Mouse (Mus musculus) limb, embryonic 10.5 days (tissue): Measurements from ENCODE around the gene Iqgap1. TPM values are rescaled to one million over a fixed set of nuclear protein-coding genes. Genes with fewer than 3 reads are reported as not detected.
"Not testable (repeated sequence)": the region's sequence is repeated elsewhere in the genome, so short reads cannot be mapped to it uniquely, and the experiment has no call there.

Experiments used
- DNase-seq: peaks from one replicate; pipeline ENCODE4 v3.0.0-alpha.2; 2017; ENCODE audit warnings: low spot score
- H3K27ac ChIP-seq: fragments of 300-500 bp; sonication (generic); 2 replicates; pipeline ENCODE4 v1.5.1; 2016; ENCODE audit warnings: mild to moderate bottlenecking
- H3K27me3 ChIP-seq: fragments of 300-500 bp; sonication (generic); 2 replicates; pipeline ENCODE4 v1.6.1; 2016; ENCODE audit warnings: low read depth, mild to moderate bottlenecking; ENCODE audit not compliant: poor library complexity, severe bottlenecking
- H3K36me3 ChIP-seq: fragments of 300-500 bp; sonication (generic); 2 replicates; pipeline ENCODE4 v1.6.1; 2016; ENCODE audit warnings: mild to moderate bottlenecking, moderate library complexity
- H3K4me1 ChIP-seq: fragments of 300-500 bp; sonication (generic); 2 replicates; pipeline ENCODE4 v1.6.1; 2016
- H3K4me3 ChIP-seq: fragments of 300-500 bp; sonication (generic); 2 replicates; pipeline ENCODE4 v1.5.1; 2016; ENCODE audit warnings: mild to moderate bottlenecking, moderate library complexity
- H3K9me3 ChIP-seq: fragments of 300-500 bp; sonication (generic); replicated peaks from 2 replicates; pipeline ENCODE4 v1.6.1; 2016; ENCODE audit warnings: mild to moderate bottlenecking
- WGBS: fragments of 180-500 bp; shearing (Covaris S2); methylation state at CpG from one replicate; pipeline ENCODE4 v1.1.7; 2016; 5-methylcytosine and 5-hydroxymethylcytosine counted together
- polyA plus RNA-seq: library from polyadenylated mRNA; unstranded; fragments of >200 nt; fragmentation: Nextera tagmentation; extraction: Ambion mirVana; gene quantifications from 2 replicates; pipeline ENCODE4 v1.2.1, GENCODE M21; 2016

The Iqgap1 gene
- polyA plus RNA-seq, 1 experiment from 2014 or later = 25.4 TPM

- no peaks in the 10 kb centered on the region for H3K9me3 ChIP-seq
- DNase-seq = no peak
- H3K4me3 ChIP-seq = no peak overlapping the region
- H3K27ac ChIP-seq = no peak overlapping the region
- H3K36me3 ChIP-seq = no peaks in the 10 kb centered on the region
- H3K27me3 ChIP-seq = no peaks in the 10 kb centered on the region
- H3K4me1 ChIP-seq = peaks cover 6% of the 10 kb centered on the region; the same call in 1 of the 2 replicates
- 87% methylated on average over 14 of the region's 14 CpGs for WGBS
Observed at GRCm38 (mm10) chr7:80773834-80774614, 51.8 kb downstream of the Iqgap1 start.

GRCm38 (mm10) chr7:80770466-80770865 lies 55.3 kb downstream of the Iqgap1 start:
- H3K4me1 ChIP-seq = 0 out of 2 replicates have a peak, but pooled peaks cover 3% of the 10 kb centered on the region
- no peak overlapping the region for H3K4me3 ChIP-seq
- no peaks in the 10 kb centered on the region for H3K36me3 ChIP-seq
- no peak overlapping the region for H3K27ac ChIP-seq
- no peak for DNase-seq
- H3K9me3 ChIP-seq = no peaks in the 10 kb centered on the region
- 98% methylated on average over 2 of the region's 2 CpGs for WGBS
- H3K27me3 ChIP-seq = no peaks in the 10 kb centered on the region

GRCm38 (mm10) chr7:80766861-80767312 lies 58.9 kb downstream of the Iqgap1 start:
- no peak for DNase-seq
- Histone ChIP-seq H3K9me3 (no peaks in the 10 kb centered on the region), H3K36me3 (no peaks in the 10 kb centered on the region), H3K27ac (no peak overlapping the region), H3K27me3 (no peaks in the 10 kb centered on the region), H3K4me1 (no peaks in the 10 kb centered on the region), H3K4me3 (no peak overlapping the region)
- WGBS = 89% methylated on average over 11 of the region's 11 CpGs

GRCm38 (mm10) chr7:80766072-80766471 lies 59.7 kb downstream of the Iqgap1 start:
- no peak for DNase-seq
- Histone ChIP-seq H3K27ac (no peak overlapping the region), H3K4me1 (no peaks in the 10 kb centered on the region), H3K36me3 (no peaks in the 10 kb centered on the region), H3K9me3 (no peaks in the 10 kb centered on the region), H3K27me3 (no peaks in the 10 kb centered on the region), H3K4me3 (no peak overlapping the region)
- WGBS = 72% methylated on average over 3 of the region's 3 CpGs

- 91% methylated on average over 7 of the region's 7 CpGs for WGBS
- no peak for DNase-seq
- no peaks in the 10 kb centered on the region for H3K9me3 ChIP-seq
- no peak overlapping the region for H3K4me3 ChIP-seq
- no peaks in the 10 kb centered on the region for H3K4me1 ChIP-seq
- H3K36me3 ChIP-seq = no peaks in the 10 kb centered on the region
- H3K27me3 ChIP-seq = no peaks in the 10 kb centered on the region
- no peak overlapping the region; the same call in 1 of the 2 replicates for H3K27ac ChIP-seq
Observed at GRCm38 (mm10) chr7:80763864-80764437, 61.8 kb downstream of the Iqgap1 start.

GRCm38 (mm10) chr7:80762297-80762696 lies 63.5 kb downstream of the Iqgap1 start:
- no peaks in the 10 kb centered on the region for H3K4me1 ChIP-seq
- DNase-seq = no peak
- no peak overlapping the region for H3K4me3 ChIP-seq
- WGBS = 90% methylated on average over 8 of the region's 8 CpGs
- no peaks in the 10 kb centered on the region for H3K27me3 ChIP-seq
- H3K36me3 ChIP-seq = peaks cover 3% of the 10 kb centered on the region; the same call in 1 of the 2 replicates
- H3K27ac ChIP-seq = no peak overlapping the region
- H3K9me3 ChIP-seq = no peaks in the 10 kb centered on the region

GRCm38 (mm10) chr7:80754086-80754485 lies 71.7 kb downstream of the Iqgap1 start:
- no peak for DNase-seq
- Histone ChIP-seq H3K36me3 (peaks cover 30% of the 10 kb centered on the region), H3K27ac (no peak overlapping the region), H3K4me1 (no peaks in the 10 kb centered on the region), H3K4me3 (no peak overlapping the region), H3K9me3 (no peaks in the 10 kb centered on the region), H3K27me3 (no peaks in the 10 kb centered on the region)
- 90% methylated on average over 2 of the region's 2 CpGs for WGBS

GRCm38 (mm10) chr7:80753613-80754012 lies 72.2 kb downstream of the Iqgap1 start:
- Histone ChIP-seq H3K27me3 (no peaks in the 10 kb centered on the region), H3K4me3 (no peak overlapping the region), H3K27ac (0 out of 2 replicates have a peak overlapping the region, but pooled peaks have one; percentile 11), H3K36me3 (peaks cover 33% of the 10 kb centered on the region), H3K4me1 (no peaks in the 10 kb centered on the region), H3K9me3 (no peaks in the 10 kb centered on the region)
- 95% methylated on average over 2 of the region's 2 CpGs for WGBS
- DNase-seq = no peak

- H3K4me1 ChIP-seq = peaks cover 16% of the 10 kb centered on the region
- no peaks in the 10 kb centered on the region for H3K9me3 ChIP-seq
- H3K27me3 ChIP-seq = no peaks in the 10 kb centered on the region
- 47% methylated on average over 6 of the region's 6 CpGs for WGBS
- peaks cover 28% of the 10 kb centered on the region for H3K36me3 ChIP-seq
- no peak for DNase-seq
- no peak overlapping the region for H3K27ac ChIP-seq
- no peak overlapping the region for H3K4me3 ChIP-seq
Observed at GRCm38 (mm10) chr7:80749624-80750023, 76.2 kb downstream of the Iqgap1 start.

- not testable (repeated sequence) for DNase-seq, H3K27ac ChIP-seq, H3K4me3 ChIP-seq, H3K9me3 ChIP-seq, H3K27me3 ChIP-seq
- 94% methylated on average over 9 of the region's 10 CpGs for WGBS
- peaks cover 28% of the 10 kb centered on the region for H3K36me3 ChIP-seq
- peaks cover 18% of the 10 kb centered on the region for H3K4me1 ChIP-seq
Observed at GRCm38 (mm10) chr7:80749109-80749508, 76.7 kb downstream of the Iqgap1 start.

- peaks cover 31% of the 10 kb centered on the region for H3K36me3 ChIP-seq
- H3K27ac ChIP-seq = no peak overlapping the region
- no peaks in the 10 kb centered on the region for H3K27me3 ChIP-seq
- no peak for DNase-seq
- peaks cover 18% of the 10 kb centered on the region for H3K4me1 ChIP-seq
- H3K9me3 ChIP-seq = no peaks in the 10 kb centered on the region
- no peak overlapping the region for H3K4me3 ChIP-seq
- 79% methylated on average over 7 of the region's 7 CpGs for WGBS
Observed at GRCm38 (mm10) chr7:80747371-80747770, 78.4 kb downstream of the Iqgap1 start.

GRCm38 (mm10) chr7:80746166-80746761 lies 79.5 kb downstream of the Iqgap1 start:
- peaks cover 18% of the 10 kb centered on the region for H3K4me1 ChIP-seq
- no peaks in the 10 kb centered on the region for H3K27me3 ChIP-seq
- WGBS = 38% methylated on average over 5 of the region's 5 CpGs
- no peak for DNase-seq
- H3K4me3 ChIP-seq = no peak overlapping the region
- no peak overlapping the region for H3K27ac ChIP-seq
- peaks cover 22% of the 10 kb centered on the region for H3K36me3 ChIP-seq
- H3K9me3 ChIP-seq = no peaks in the 10 kb centered on the region

- Histone ChIP-seq H3K27ac (0 out of 2 replicates have a peak overlapping the region, but pooled peaks have one; percentile 50), H3K36me3 (peaks cover 17% of the 10 kb centered on the region), H3K27me3 (no peaks in the 10 kb centered on the region), H3K4me1 (peaks cover 18% of the 10 kb centered on the region), H3K9me3 (no peaks in the 10 kb centered on the region), H3K4me3 (no peak overlapping the region)
- DNase-seq = no peak
- 35% methylated on average over 3 of the region's 3 CpGs for WGBS
Observed at GRCm38 (mm10) chr7:80745746-80746145, 80.0 kb downstream of the Iqgap1 start.
